Mouse (Mus musculus): ENCODE results near the gene Spata4. TPM values are rescaled to one million over a fixed set of nuclear protein-coding genes. Genes with fewer than 3 reads are reported as not detected.

The Spata4 gene
- polyA plus RNA-seq (2015; fragmentation: Nextera tagmentation; extraction: Ambion mirVana), result not detected in 2 replicates

DNA sequence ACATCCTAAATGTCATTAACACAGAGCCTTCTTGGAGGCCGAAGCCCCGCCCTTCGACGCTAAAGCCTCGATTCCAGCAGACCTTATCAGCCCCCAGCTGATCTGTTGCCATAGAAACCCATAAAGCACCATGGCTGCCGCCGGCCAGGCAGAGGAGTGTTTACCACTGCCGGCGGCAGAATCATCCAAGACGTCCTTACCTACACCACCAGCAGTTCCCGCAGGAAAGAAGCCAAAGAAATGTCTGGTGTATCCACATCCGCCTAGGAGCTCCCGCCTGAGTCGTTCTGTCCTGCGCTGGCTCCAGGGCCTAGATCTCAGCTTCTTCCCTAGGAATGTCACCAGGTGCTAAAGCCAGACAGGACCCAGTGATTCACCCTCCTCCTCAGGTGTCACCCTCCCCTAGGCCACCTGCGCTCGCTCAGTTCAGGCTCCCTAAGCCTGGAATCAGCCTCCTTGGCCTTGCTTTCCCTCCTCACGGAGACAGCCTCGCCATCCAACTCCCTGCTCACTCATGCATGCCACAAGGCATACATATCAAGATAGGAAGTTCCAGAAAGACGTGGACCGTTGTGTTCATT is at the start of gene Spata4:
TSS of gene Spata4 (plus strand) at position 111 of the 581 bp plus-strand sequence.
- Histone ChIP-seq H3K27me3 (no peaks in the 10 kb centered on the region), H3K4me3 (peak within 1 kb of the TSS; percentile 32), H3K27ac (no peak within 1 kb of the TSS), H3K9ac (peak within 1 kb of the TSS; percentile 45; the same call in 1 of the 2 replicates), H3K4me1 (peaks cover 6% of the 10 kb centered on the region), H3K9me3 (no peaks in the 10 kb centered on the region), H3K4me2 (replicated peaks) (peak within 1 kb of the TSS; percentile 66), H3K36me3 (no peaks in the 10 kb centered on the region)
- ATAC-seq (ENCODE audit: low FRiP score, low read depth), result peak; percentile 66
- WGBS, result 8% methylated on average over 21 of the region's 21 CpGs

- Histone ChIP-seq H3K36me3 (no peaks in the 10 kb centered on the region), H3K27me3 (no peaks in the 10 kb centered on the region), H3K9ac (no peak overlapping the region), H3K4me3 (no peak overlapping the region), H3K4me2 (replicated peaks) (no peak overlapping the region), H3K9me3 (no peaks in the 10 kb centered on the region), H3K4me1 (no peaks in the 10 kb centered on the region), H3K27ac (no peak overlapping the region)
- ATAC-seq (ENCODE audit: low FRiP score, low read depth), result no peak
- WGBS, result 81% methylated on average over 2 of the region's 2 CpGs
Observed at GRCm38 (mm10) chr8:54554921-54555320, 45.7 kb upstream of the Spata4 start.

DNA sequence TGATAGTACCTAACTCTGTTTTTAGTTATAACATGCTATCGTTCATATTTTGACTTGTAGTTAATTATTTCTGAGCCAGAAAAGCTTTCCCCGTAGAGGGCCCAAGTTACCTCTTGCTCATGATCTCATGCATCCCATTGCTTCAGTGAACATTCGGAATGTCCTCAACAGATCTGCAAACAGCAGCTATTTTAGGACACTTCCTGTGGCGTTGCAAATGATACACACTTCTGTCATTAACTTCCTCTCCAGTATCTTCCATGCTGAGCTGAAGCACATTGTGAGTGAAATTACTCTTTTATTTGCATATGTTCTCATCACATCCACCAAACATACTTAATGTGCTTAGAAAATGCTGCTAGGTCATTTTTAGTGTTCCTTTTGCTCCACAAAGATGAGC is 38.4 kb upstream of the Spata4 start:
- WGBS, result 81% methylated on average over 4 of the region's 4 CpGs
- Histone ChIP-seq H3K9me3 (no peaks in the 10 kb centered on the region), H3K36me3 (no peaks in the 10 kb centered on the region), H3K27ac (no peak overlapping the region), H3K4me1 (no peaks in the 10 kb centered on the region), H3K27me3 (no peaks in the 10 kb centered on the region), H3K4me2 (replicated peaks) (no peak overlapping the region), H3K4me3 (no peak overlapping the region), H3K9ac (no peak overlapping the region)
- no peak for ATAC-seq (ENCODE audit: low FRiP score, low read depth)

DNA sequence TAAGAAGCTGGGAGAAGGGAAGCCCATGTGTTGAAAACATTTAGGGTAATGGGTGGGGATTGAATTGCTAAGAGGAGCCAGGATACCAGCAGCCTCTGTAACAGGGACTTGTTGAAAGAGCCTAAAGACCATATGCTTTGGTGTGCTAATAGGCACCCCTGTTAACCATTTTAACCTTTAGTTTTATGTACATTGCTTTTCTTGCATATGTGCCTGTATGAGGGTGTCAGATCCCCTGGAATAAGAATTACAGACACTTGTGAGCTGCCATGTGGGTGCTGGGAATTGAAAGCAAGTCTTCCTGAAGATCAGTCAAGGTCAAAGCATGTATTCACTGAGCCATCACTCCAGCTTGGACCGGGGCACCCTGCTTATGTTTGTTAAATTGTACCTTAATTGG is 35.4 kb upstream of the Spata4 start:
- no peak overlapping the region for H3K9ac ChIP-seq
- no peaks in the 10 kb centered on the region for H3K27me3 ChIP-seq
- no peaks in the 10 kb centered on the region for H3K9me3 ChIP-seq
- WGBS, result 82% methylated on average over 1 of the region's 1 CpGs
- no peaks in the 10 kb centered on the region for H3K36me3 ChIP-seq
- H3K4me2 ChIP-seq (replicated peaks), result no peak overlapping the region
- no peak overlapping the region for H3K27ac ChIP-seq
- no peak overlapping the region for H3K4me3 ChIP-seq
- no peak for ATAC-seq (ENCODE audit: low FRiP score, low read depth)
- no peaks in the 10 kb centered on the region for H3K4me1 ChIP-seq

- no peaks in the 10 kb centered on the region for H3K36me3 ChIP-seq
- H3K4me1 ChIP-seq, result peaks cover 2% of the 10 kb centered on the region; the same call in 1 of the 2 replicates
- H3K9me3 ChIP-seq, result no peaks in the 10 kb centered on the region
- no peak overlapping the region for H3K4me2 ChIP-seq (replicated peaks)
- H3K4me3 ChIP-seq, result no peak overlapping the region
- WGBS, result 86% methylated on average over 7 of the region's 7 CpGs
- H3K27ac ChIP-seq, result no peak overlapping the region
- ATAC-seq (ENCODE audit: low FRiP score, low read depth), result no peak
- H3K27me3 ChIP-seq, result no peaks in the 10 kb centered on the region
- H3K9ac ChIP-seq, result no peak overlapping the region
Observed at GRCm38 (mm10) chr8:54565603-54566260, 34.8 kb upstream of the Spata4 start.

GRCm38 (mm10) chr8:54567168-54567567 is 33.4 kb upstream of the Spata4 start:
- no peaks in the 10 kb centered on the region for H3K36me3 ChIP-seq
- H3K4me2 ChIP-seq (replicated peaks), result no peak overlapping the region
- no peak overlapping the region for H3K27ac ChIP-seq
- H3K4me1 ChIP-seq, result peaks cover 8% of the 10 kb centered on the region; the same call in 1 of the 2 replicates
- H3K9ac ChIP-seq, result no peak overlapping the region
- no peak for ATAC-seq (ENCODE audit: low FRiP score, low read depth)
- H3K9me3 ChIP-seq, result no peaks in the 10 kb centered on the region
- no peaks in the 10 kb centered on the region for H3K27me3 ChIP-seq
- H3K4me3 ChIP-seq, result no peak overlapping the region
- 78% methylated on average over 2 of the region's 2 CpGs for WGBS

DNA sequence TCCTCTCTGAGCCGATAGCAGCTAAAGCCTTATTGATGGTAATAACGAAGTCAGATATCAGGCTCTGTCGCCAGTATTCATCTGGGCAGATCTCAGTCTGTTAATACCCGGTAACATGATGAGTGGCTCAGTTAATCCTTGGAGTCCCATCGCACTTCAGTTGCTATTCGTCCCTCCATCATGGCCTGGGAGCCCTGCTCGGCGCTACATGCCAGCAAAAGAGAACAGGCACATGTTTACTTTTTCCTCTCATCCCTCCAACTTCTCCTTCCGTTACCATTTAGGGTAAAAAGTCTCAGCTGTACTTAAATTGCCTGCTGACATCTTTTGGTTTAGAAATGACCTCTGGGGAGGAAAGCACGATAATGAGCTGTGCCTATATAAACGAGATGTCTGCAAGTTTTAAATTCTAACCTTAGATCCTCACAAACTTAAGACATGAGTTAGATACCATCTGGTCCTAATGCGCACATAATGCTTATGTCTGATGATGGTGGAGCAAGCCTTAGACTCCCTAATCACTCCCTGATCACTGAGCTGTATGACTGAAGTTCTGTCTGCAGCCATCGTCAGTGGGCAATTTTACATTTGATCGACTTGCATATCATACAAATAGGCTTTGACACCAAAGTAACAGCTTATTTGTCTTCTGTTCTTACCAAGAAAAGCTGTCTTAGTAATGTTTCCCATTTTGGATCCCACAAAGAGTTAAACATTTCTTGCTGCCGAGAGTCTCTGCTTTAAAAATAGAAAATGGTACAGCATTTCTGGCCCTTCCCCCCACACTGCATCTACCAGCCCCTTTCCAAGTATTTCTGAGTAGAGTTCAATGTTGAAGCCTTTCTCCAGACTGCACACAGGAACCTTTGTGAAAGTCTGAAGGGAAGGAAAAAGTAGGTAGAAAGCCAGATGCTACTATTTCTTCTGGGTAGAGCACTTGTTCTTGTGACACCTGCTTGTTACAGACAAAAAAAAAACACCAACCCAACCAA is 29.7 kb upstream of the Spata4 start:
- WGBS, result 50% methylated on average over 15 of the region's 15 CpGs

DNA sequence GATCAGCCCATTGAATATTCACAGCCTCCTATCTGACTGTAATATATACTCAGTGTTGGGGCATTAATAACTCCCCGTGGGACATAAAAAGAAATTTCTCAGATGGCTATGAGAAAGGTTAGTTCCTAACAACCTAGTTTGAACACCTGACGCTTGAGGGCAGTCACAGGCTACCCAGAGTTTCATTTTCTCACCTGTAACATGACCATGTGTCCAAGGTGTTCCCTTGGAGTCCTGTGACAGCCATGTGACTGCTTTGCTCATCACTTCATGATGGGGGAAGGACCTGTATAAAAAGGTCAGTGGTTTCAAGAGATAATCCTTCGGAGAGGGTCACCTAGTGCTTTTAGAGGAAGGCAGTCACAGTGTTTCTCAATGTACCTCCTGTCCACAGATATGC is 19.1 kb upstream of the Spata4 start:
- H3K4me3 ChIP-seq, result no peak overlapping the region
- WGBS, result 78% methylated on average over 3 of the region's 3 CpGs
- no peaks in the 10 kb centered on the region for H3K9me3 ChIP-seq
- no peak overlapping the region for H3K4me2 ChIP-seq (replicated peaks)
- no peak for ATAC-seq (ENCODE audit: low FRiP score, low read depth)
- H3K27me3 ChIP-seq, result no peaks in the 10 kb centered on the region
- no peaks in the 10 kb centered on the region for H3K4me1 ChIP-seq
- no peaks in the 10 kb centered on the region for H3K36me3 ChIP-seq
- H3K9ac ChIP-seq, result no peak overlapping the region
- H3K27ac ChIP-seq, result no peak overlapping the region

More for the DNA sequence above, 29.7 kb upstream of the Spata4 start:
- Histone ChIP-seq H3K4me2 (replicated peaks) (no peak overlapping the region), H3K9ac (no peak overlapping the region), H3K36me3 (no peaks in the 10 kb centered on the region), H3K4me3 (no peak overlapping the region), H3K9me3 (no peaks in the 10 kb centered on the region), H3K27ac (no peak overlapping the region; the same call in 1 of the 2 replicates), H3K4me1 (peaks cover 8% of the 10 kb centered on the region; the same call in 1 of the 2 replicates), H3K27me3 (no peaks in the 10 kb centered on the region)
- ATAC-seq (ENCODE audit: low FRiP score, low read depth), result no peak

GRCm38 (mm10) chr8:54582886-54583285 is 17.7 kb upstream of the Spata4 start:
- Histone ChIP-seq H3K4me1 (no peaks in the 10 kb centered on the region), H3K36me3 (no peaks in the 10 kb centered on the region), H3K9me3 (no peaks in the 10 kb centered on the region), H3K27me3 (no peaks in the 10 kb centered on the region), H3K27ac (no peak overlapping the region), H3K9ac (no peak overlapping the region), H3K4me3 (no peak overlapping the region), H3K4me2 (replicated peaks) (no peak overlapping the region)
- 35% methylated on average over 1 of the region's 1 CpGs for WGBS
- no peak for ATAC-seq (ENCODE audit: low FRiP score, low read depth)

- 74% methylated on average over 5 of the region's 5 CpGs for WGBS
- no peak for ATAC-seq (ENCODE audit: low FRiP score, low read depth)
- Histone ChIP-seq H3K4me2 (replicated peaks) (no peak overlapping the region), H3K9ac (no peak overlapping the region), H3K4me3 (no peak overlapping the region), H3K9me3 (no peaks in the 10 kb centered on the region), H3K27ac (no peak overlapping the region), H3K4me1 (no peaks in the 10 kb centered on the region), H3K27me3 (no peaks in the 10 kb centered on the region), H3K36me3 (no peaks in the 10 kb centered on the region)
Observed at GRCm38 (mm10) chr8:54594634-54595033, 5.9 kb upstream of the Spata4 start.

GRCm38 (mm10) chr8:54596051-54596450 is 4.5 kb upstream of the Spata4 start:
- 66% methylated on average over 2 of the region's 2 CpGs for WGBS
- Histone ChIP-seq H3K4me3 (no peak overlapping the region), H3K27ac (no peak overlapping the region), H3K36me3 (no peaks in the 10 kb centered on the region), H3K9ac (no peak overlapping the region), H3K27me3 (no peaks in the 10 kb centered on the region), H3K4me2 (replicated peaks) (no peak overlapping the region), H3K9me3 (no peaks in the 10 kb centered on the region), H3K4me1 (peaks cover 6% of the 10 kb centered on the region)
- ATAC-seq (ENCODE audit: low FRiP score, low read depth), result no peak

- Histone ChIP-seq H3K9me3 (no peaks in the 10 kb centered on the region), H3K4me3 (no peak overlapping the region), H3K4me1 (peaks cover 6% of the 10 kb centered on the region), H3K4me2 (replicated peaks) (no peak overlapping the region), H3K27me3 (no peaks in the 10 kb centered on the region), H3K27ac (no peak overlapping the region), H3K36me3 (no peaks in the 10 kb centered on the region), H3K9ac (no peak overlapping the region)
- 82% methylated on average over 2 of the region's 2 CpGs for WGBS
- ATAC-seq (ENCODE audit: low FRiP score, low read depth), result no peak
Observed at GRCm38 (mm10) chr8:54596940-54597339, 3.6 kb upstream of the Spata4 start.
